Mouse (Mus musculus) neural tube, embryonic 14.5 days (tissue): ENCODE measurements around the gene Lats1. TPM values are rescaled to one million over a fixed set of nuclear protein-coding genes. Genes with fewer than 3 reads are reported as not detected.

ENCODE experiments used
- ATAC-seq: fragments of 200-750 bp; cut with Nextera tagmentation; 2 replicates; pipeline ENCODE4 v1.8.0; 2017; ENCODE audit warnings: low read depth, mild to moderate bottlenecking, moderate TSS enrichment, moderate library complexity
- H3K27ac ChIP-seq: fragments of 300-500 bp; sonication (generic); 2 replicates; pipeline ENCODE4 v1.5.1; 2014; ENCODE audit warnings: low read depth, mild to moderate bottlenecking, control low read depth, low read length, moderate library complexity, mixed read lengths
- H3K27me3 ChIP-seq: fragments of 300-500 bp; sonication (generic); 2 replicates; pipeline ENCODE4 v1.6.1; 2014; ENCODE audit warnings: low read length; ENCODE audit not compliant: control insufficient read depth, insufficient read depth
- H3K36me3 ChIP-seq: fragments of 300-500 bp; sonication (generic); 2 replicates; pipeline ENCODE4 v1.6.1; 2014; ENCODE audit warnings: low read length, mixed read lengths; ENCODE audit not compliant: control insufficient read depth, insufficient read depth
- H3K4me1 ChIP-seq: fragments of 300-500 bp; sonication (generic); 2 replicates; pipeline ENCODE4 v1.6.1; 2014; ENCODE audit warnings: low read length; ENCODE audit not compliant: control insufficient read depth, insufficient read depth
- H3K4me2 ChIP-seq: fragments of 300-500 bp; sonication (generic); 2 replicates; pipeline ENCODE4 v1.6.1; 2014; ENCODE audit warnings: mild to moderate bottlenecking, low read depth, low read length, control low read depth
- H3K4me3 ChIP-seq: fragments of 300-500 bp; sonication (generic); 2 replicates; pipeline ENCODE4 v1.5.1; 2014; ENCODE audit warnings: low read depth, low read length, control low read depth, mixed read lengths
- H3K9ac ChIP-seq: fragments of 300-500 bp; sonication (generic); replicated peaks from 2 replicates; pipeline ENCODE4 v1.6.1; 2014; ENCODE audit warnings: low read depth, mild to moderate bottlenecking, control low read depth, low read length, mixed read lengths
- H3K9me3 ChIP-seq: fragments of 300-500 bp; sonication (generic); 2 replicates; pipeline ENCODE4 v1.6.1; 2016; ENCODE audit warnings: low read length; ENCODE audit not compliant: control insufficient read depth
- WGBS: fragments of 180-500 bp; shearing (Covaris S2); extraction: QIAGEN DNeasy Blood & Tissue Kit; methylation state at CpG from one replicate; pipeline ENCODE4 v1.1.7; 2014; 5-methylcytosine and 5-hydroxymethylcytosine counted together
- polyA plus RNA-seq: library from polyadenylated mRNA; unstranded; fragments of >200 nt; fragmentation: Nextera tagmentation; extraction: Ambion mirVana; gene quantifications from 2 replicates; pipeline ENCODE4 v1.2.1, GENCODE M21; 2014

Gene Lats1
- polyA plus RNA-seq, 1 experiment from 2014 or later: 17.5 TPM

DNA sequence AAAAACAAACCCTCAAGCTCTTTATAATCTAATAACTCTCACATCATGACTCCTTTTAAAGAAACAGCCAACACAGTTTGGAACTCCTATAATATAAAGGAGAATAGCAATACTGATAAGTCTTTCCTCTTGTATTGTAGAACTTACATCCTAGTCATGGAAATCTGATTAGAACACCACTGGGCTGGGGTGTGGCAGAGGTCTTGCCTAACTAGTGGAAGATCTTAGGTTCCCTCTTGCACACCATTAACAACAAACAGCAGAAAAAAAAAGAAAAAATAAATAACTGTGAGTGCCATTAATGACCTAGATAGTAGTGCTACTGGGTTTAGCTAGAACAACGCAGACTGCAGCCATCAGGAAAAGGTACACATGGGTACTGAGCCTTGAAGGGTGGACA, 16.1 kb upstream of the Lats1 start:
- no peak overlapping the region for H3K4me2 ChIP-seq
- no peak for ATAC-seq
- H3K4me1 ChIP-seq: peaks cover 15% of the 10 kb centered on the region
- H3K27ac ChIP-seq: no peak overlapping the region
- WGBS: 91% methylated on average over 1 of the region's 1 CpGs
- H3K9ac ChIP-seq: no peak overlapping the region
- H3K36me3 ChIP-seq: no peaks in the 10 kb centered on the region
- H3K4me3 ChIP-seq: no peak overlapping the region
- H3K27me3 ChIP-seq: no peaks in the 10 kb centered on the region
- no peaks in the 10 kb centered on the region for H3K9me3 ChIP-seq

GRCm38 (mm10) chr10:7667342-7667802, 13.6 kb upstream of the Lats1 start, which contains the start of gene Nup43:
TSS of gene Nup43 (plus strand) at chr10:7667503.
- Histone ChIP-seq H3K27me3 (no peaks in the 10 kb centered on the region), H3K27ac (0 out of 2 replicates have a peak within 1 kb of the TSS, but pooled peaks have one; percentile 25), H3K4me3 (peak within 1 kb of the TSS; percentile 70), H3K9me3 (no peaks in the 10 kb centered on the region), H3K4me1 (peaks cover 11% of the 10 kb centered on the region), H3K36me3 (no peaks in the 10 kb centered on the region), H3K4me2 (peak within 1 kb of the TSS; percentile 70), H3K9ac (peak within 1 kb of the TSS; percentile 63)
- peak; percentile 84 for ATAC-seq
- under 1% methylated on average over 24 of the region's 24 CpGs for WGBS

DNA sequence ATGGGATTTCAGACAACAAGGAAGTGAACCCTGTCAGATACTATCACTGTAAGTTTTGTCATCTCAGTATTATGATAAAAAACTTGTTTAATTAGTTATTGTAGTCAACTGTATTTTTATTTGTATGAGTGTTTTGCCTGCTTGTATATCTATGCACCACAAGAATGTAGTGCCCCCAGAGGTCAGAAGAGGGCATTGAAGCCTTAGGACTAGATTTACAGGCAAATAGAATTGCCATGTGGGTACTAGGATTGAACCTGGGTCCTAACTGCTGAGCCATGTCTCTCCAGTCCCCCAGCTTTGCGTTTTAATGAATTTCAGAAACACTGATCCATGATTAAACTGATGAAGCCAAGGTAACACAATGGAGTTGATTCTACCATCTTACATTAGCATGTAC, 7.3 kb upstream of the Lats1 start:
- 52% methylated on average over 1 of the region's 1 CpGs for WGBS
- no peaks in the 10 kb centered on the region for H3K4me1 ChIP-seq
- H3K9ac ChIP-seq: no peak overlapping the region
- H3K27me3 ChIP-seq: no peaks in the 10 kb centered on the region
- H3K27ac ChIP-seq: no peak overlapping the region
- no peaks in the 10 kb centered on the region for H3K9me3 ChIP-seq
- ATAC-seq: peak; percentile 49; the same call in 1 of the 2 replicates
- H3K36me3 ChIP-seq: peaks cover 20% of the 10 kb centered on the region
- no peak overlapping the region for H3K4me3 ChIP-seq
- no peak overlapping the region for H3K4me2 ChIP-seq

GRCm38 (mm10) chr10:7681343-7682025, 470 bp downstream of the Lats1 start:
- Histone ChIP-seq H3K4me3 (peak overlapping the region; percentile 96), H3K9me3 (no peaks in the 10 kb centered on the region), H3K4me1 (peaks cover 28% of the 10 kb centered on the region), H3K9ac (peak overlapping the region; percentile 99), H3K4me2 (peak overlapping the region; percentile 91), H3K27ac (peak overlapping the region; percentile 95), H3K27me3 (no peaks in the 10 kb centered on the region; the same call in 1 of the 2 replicates), H3K36me3 (peaks cover 7% of the 10 kb centered on the region)
- ATAC-seq: peak; percentile 81
- under 1% methylated on average over 64 of the region's 64 CpGs for WGBS

- no peak overlapping the region for H3K27ac ChIP-seq
These were observed 1.2 kb downstream of the Lats1 start for GRCm38 (mm10) chr10:7682249-7682648.

GRCm38 (mm10) chr10:7686902-7687301, 5.9 kb downstream of the Lats1 start:
- WGBS: 93% methylated on average over 6 of the region's 6 CpGs

More at GRCm38 (mm10) chr10:7682249-7682648, 1.2 kb downstream of the Lats1 start:
- 65% methylated on average over 3 of the region's 3 CpGs for WGBS
- no peak for ATAC-seq
- Histone ChIP-seq H3K4me1 (peaks cover 28% of the 10 kb centered on the region), H3K4me3 (peak overlapping the region; percentile 96), H3K9me3 (no peaks in the 10 kb centered on the region), H3K4me2 (peak overlapping the region; percentile 91), H3K36me3 (peaks cover 3% of the 10 kb centered on the region; the same call in 1 of the 2 replicates), H3K27me3 (no peaks in the 10 kb centered on the region; the same call in 1 of the 2 replicates), H3K9ac (peak overlapping the region; percentile 99)

GRCm38 (mm10) chr10:7695286-7695685, 14.3 kb downstream of the Lats1 start:
- no peaks in the 10 kb centered on the region for H3K4me1 ChIP-seq
- H3K27me3 ChIP-seq: no peaks in the 10 kb centered on the region
- no peak overlapping the region for H3K4me3 ChIP-seq
- H3K9ac ChIP-seq: no peak overlapping the region
- no peak overlapping the region for H3K4me2 ChIP-seq
- H3K27ac ChIP-seq: no peak overlapping the region
- no peaks in the 10 kb centered on the region for H3K9me3 ChIP-seq
- no peak for ATAC-seq
- peaks cover 51% of the 10 kb centered on the region for H3K36me3 ChIP-seq

More at GRCm38 (mm10) chr10:7686902-7687301, 5.9 kb downstream of the Lats1 start:
- no peak for ATAC-seq
- no peak overlapping the region for H3K9ac ChIP-seq
- no peak overlapping the region for H3K4me3 ChIP-seq
- H3K36me3 ChIP-seq: peaks cover 2% of the 10 kb centered on the region
- H3K27ac ChIP-seq: no peak overlapping the region
- H3K4me2 ChIP-seq: no peak overlapping the region
- no peaks in the 10 kb centered on the region for H3K27me3 ChIP-seq
- peaks cover 12% of the 10 kb centered on the region for H3K4me1 ChIP-seq
- no peaks in the 10 kb centered on the region for H3K9me3 ChIP-seq

DNA sequence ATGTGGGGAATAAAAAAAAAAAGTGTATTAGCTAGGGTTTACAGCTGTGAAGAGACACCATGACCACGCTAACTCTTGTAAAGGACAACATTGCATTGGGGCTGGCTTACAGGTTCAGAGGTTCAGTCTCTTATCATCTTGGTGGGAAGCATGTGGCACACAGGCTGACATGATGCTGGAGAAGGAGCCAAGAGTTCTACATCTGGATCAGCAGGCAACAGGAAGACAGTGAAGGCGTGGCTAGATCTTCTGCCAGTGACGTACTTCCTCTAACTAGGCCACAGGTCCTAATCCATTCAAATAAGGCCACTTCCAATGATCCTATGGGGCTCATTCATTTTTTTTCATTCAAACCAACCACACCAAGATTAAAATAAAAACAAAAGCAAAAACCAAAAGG, 19.1 kb downstream of the Lats1 start:
- Histone ChIP-seq H3K9ac (no peak overlapping the region), H3K4me1 (no peaks in the 10 kb centered on the region), H3K4me3 (no peak overlapping the region), H3K4me2 (no peak overlapping the region), H3K36me3 (peaks cover 59% of the 10 kb centered on the region), H3K27ac (no peak overlapping the region), H3K9me3 (no peaks in the 10 kb centered on the region), H3K27me3 (no peaks in the 10 kb centered on the region)
- no peak for ATAC-seq
- WGBS: 91% methylated on average over 3 of the region's 3 CpGs

- ATAC-seq: no peak
- Histone ChIP-seq H3K9ac (no peak overlapping the region), H3K4me2 (no peak overlapping the region), H3K27ac (no peak overlapping the region), H3K9me3 (no peaks in the 10 kb centered on the region), H3K4me1 (no peaks in the 10 kb centered on the region), H3K4me3 (no peak overlapping the region), H3K27me3 (no peaks in the 10 kb centered on the region), H3K36me3 (peaks cover 53% of the 10 kb centered on the region)
- 98% methylated on average over 6 of the region's 6 CpGs for WGBS
These were observed 21.6 kb downstream of the Lats1 start for GRCm38 (mm10) chr10:7702586-7702985.
